Mouse (Mus musculus) embryonic facial prominence, embryonic 13.5 days (tissue): ENCODE data around the gene Ntrk2. TPM values are rescaled to one million over a fixed set of nuclear protein-coding genes. Genes with fewer than 3 reads are reported as not detected.

ENCODE experiments used
- ATAC-seq: fragments of 200-750 bp; cut with Nextera tagmentation; 2 replicates; pipeline ENCODE4 v1.8.0; 2017; ENCODE audit warnings: low read depth; ENCODE audit not compliant: insufficient number of reproducible peaks, insufficient read depth, low FRiP score, low TSS enrichment
- H3K27ac ChIP-seq: fragments of 300-500 bp; sonication (generic); 2 replicates; pipeline ENCODE4 v1.5.1; 2015; ENCODE audit warnings: moderate library complexity, mild to moderate bottlenecking, inconsistent platforms
- H3K27me3 ChIP-seq: fragments of 300-500 bp; sonication (generic); 2 replicates; pipeline ENCODE4 v1.6.1; 2015; ENCODE audit warnings: mild to moderate bottlenecking, inconsistent platforms
- H3K36me3 ChIP-seq: fragments of 300-500 bp; sonication (generic); 2 replicates; pipeline ENCODE4 v1.6.1; 2015; ENCODE audit warnings: mild to moderate bottlenecking, inconsistent platforms
- H3K4me1 ChIP-seq: fragments of 300-500 bp; sonication (generic); 2 replicates; pipeline ENCODE4 v1.6.1; 2015; ENCODE audit warnings: inconsistent platforms
- H3K4me2 ChIP-seq: fragments of 300-500 bp; sonication (generic); 2 replicates; pipeline ENCODE4 v1.6.1; 2015; ENCODE audit warnings: moderate library complexity, mild to moderate bottlenecking, inconsistent platforms
- H3K4me3 ChIP-seq: fragments of 300-500 bp; sonication (generic); 2 replicates; pipeline ENCODE4 v1.5.1; 2015; ENCODE audit warnings: mild to moderate bottlenecking, inconsistent platforms
- H3K9ac ChIP-seq: fragments of 300-500 bp; sonication (generic); 2 replicates; pipeline ENCODE4 v1.6.1; 2015; ENCODE audit warnings: mild to moderate bottlenecking, inconsistent platforms
- H3K9me3 ChIP-seq: fragments of 300-500 bp; sonication (generic); 2 replicates; pipeline ENCODE4 v1.6.1; 2016; ENCODE audit warnings: inconsistent platforms
- WGBS: fragments of 180-500 bp; shearing (Covaris S2); methylation state at CpG from one replicate; pipeline ENCODE4 v1.1.7; 2015; ENCODE audit warnings: mixed read lengths; 5-methylcytosine and 5-hydroxymethylcytosine counted together
- polyA plus RNA-seq: library from polyadenylated mRNA; unstranded; fragments of >200 nt; fragmentation: Nextera tagmentation; extraction: Ambion mirVana; gene quantifications from 2 replicates; pipeline ENCODE4 v1.2.1, GENCODE M21; 2015

Ntrk2 gene
- polyA plus RNA-seq, 1 experiment from 2014 or later: 28.1 TPM

DNA sequence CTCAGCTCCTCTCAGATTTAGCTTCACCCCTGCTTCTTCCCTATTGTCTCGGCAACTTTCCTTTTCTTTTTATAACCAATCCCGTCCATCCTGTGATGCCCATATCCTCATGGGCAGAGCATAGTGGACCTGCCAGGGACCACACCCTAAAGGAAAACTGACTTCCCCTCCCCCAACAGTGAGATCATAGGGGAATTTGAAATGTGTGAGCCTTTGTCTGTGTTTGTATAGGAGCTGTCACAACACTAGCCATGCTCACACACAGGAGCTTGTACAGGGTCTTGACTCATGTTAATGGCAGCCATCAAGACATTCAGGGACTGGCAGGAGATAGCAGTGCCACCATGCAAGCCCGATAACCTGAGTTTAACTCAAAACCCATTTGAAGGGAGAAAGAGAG lies 118.1 kb downstream of the Ntrk2 start:
- no peaks in the 10 kb centered on the region for H3K36me3 ChIP-seq
- no peaks in the 10 kb centered on the region for H3K9me3 ChIP-seq
- no peak for ATAC-seq
- H3K9ac ChIP-seq: no peak overlapping the region
- H3K4me2 ChIP-seq: no peak overlapping the region
- 79% methylated on average over 3 of the region's 3 CpGs for WGBS
- H3K27ac ChIP-seq: no peak overlapping the region
- H3K4me3 ChIP-seq: no peak overlapping the region
- no peaks in the 10 kb centered on the region for H3K27me3 ChIP-seq
- no peaks in the 10 kb centered on the region; the same call in 1 of the 2 replicates for H3K4me1 ChIP-seq

DNA sequence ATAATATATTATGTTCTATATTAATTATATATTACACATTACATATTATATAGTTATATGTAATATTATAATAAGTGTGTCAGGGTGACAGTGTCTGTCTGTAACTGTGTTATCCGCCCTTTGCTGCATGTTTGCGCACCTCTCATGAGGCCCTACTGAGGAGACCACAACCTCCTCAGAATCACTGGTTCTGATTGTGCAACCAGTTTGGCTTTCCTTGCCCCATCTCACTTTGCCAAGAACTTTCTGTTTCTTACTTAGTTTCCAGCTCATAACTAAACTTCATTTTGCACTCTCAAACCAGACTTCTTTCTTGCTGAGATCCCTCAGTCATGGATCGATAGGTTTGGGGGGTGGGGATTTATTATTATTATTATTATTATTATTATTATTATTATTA lies 120.8 kb downstream of the Ntrk2 start:
- ATAC-seq: no peak
- Histone ChIP-seq H3K9me3 (no peaks in the 10 kb centered on the region), H3K27ac (no peak overlapping the region), H3K27me3 (no peaks in the 10 kb centered on the region), H3K4me3 (no peak overlapping the region), H3K4me1 (peaks cover 3% of the 10 kb centered on the region; the same call in 1 of the 2 replicates), H3K36me3 (no peaks in the 10 kb centered on the region), H3K4me2 (no peak overlapping the region), H3K9ac (no peak overlapping the region)
- 97% methylated on average over 3 of the region's 3 CpGs for WGBS

DNA sequence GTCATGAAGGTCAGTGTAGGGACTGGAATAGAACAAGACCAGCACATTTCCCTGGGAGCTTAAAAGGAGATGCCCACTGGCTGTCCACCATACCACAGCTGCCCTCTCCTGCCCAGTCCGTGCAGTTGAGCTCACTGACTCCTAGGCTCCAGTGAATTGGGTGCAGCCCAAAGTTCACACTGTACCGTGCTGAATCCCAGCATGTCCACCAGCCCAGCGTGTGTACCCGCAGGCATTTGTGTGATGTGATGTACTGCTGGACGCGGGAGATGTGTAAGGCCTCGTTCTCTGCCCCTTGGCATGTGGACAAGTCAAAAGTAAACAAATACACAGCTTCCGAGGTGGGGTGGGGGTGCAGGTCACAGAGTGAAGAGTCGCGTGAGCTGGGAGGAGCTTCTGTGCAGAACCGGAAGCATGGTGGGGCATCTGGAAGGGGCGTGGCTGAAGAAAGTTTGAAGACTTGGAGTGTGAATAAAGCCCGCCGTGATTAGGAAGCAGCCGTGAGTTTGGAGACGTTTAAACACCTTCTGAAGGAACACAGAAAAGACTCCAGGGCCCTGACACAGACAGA lies 121.4 kb downstream of the Ntrk2 start:
- 82% methylated on average over 16 of the region's 16 CpGs for WGBS
- Histone ChIP-seq H3K9me3 (no peaks in the 10 kb centered on the region), H3K36me3 (no peaks in the 10 kb centered on the region), H3K27me3 (no peaks in the 10 kb centered on the region), H3K27ac (no peak overlapping the region), H3K4me2 (no peak overlapping the region), H3K9ac (no peak overlapping the region), H3K4me1 (peaks cover 3% of the 10 kb centered on the region; the same call in 1 of the 2 replicates), H3K4me3 (no peak overlapping the region)
- ATAC-seq: no peak

DNA sequence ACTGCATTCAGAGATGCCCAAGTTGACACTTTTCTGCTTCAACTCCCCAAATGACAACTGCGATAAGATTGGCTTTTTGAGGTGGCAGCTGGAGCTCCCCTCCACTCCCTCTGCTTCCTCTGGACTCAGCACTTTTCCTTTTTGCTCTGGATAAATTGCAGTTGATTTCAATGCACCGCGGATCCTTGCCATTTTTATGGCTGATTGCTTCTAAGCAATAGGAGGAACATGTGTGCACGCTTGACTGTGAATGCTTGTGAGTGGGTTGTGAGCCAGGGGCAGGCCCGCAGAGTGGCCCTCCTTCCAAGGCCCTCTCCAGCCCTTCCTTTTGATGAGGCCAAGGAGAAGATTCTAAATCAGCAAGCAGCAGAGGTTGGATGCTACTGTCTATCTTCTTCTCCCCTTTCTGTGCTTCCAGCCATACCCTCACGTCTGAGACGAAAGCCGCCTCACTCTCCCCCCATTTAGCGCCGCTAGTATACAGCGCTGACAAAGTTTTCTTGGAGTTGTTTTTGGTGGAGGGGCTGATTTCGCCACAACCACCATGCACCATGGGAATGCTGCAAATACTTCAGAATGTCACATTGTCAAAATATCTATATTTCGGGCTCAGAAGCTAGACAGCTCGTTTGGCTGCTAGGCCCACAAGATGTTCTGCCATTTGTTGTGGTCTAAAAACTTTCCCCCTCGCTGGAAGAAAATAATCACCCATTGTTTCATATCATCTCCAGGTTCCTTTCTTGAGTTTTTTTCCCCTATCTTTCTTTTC lies 122.5 kb downstream of the Ntrk2 start:
- ATAC-seq: no peak
- H3K27me3 ChIP-seq: no peaks in the 10 kb centered on the region

DNA sequence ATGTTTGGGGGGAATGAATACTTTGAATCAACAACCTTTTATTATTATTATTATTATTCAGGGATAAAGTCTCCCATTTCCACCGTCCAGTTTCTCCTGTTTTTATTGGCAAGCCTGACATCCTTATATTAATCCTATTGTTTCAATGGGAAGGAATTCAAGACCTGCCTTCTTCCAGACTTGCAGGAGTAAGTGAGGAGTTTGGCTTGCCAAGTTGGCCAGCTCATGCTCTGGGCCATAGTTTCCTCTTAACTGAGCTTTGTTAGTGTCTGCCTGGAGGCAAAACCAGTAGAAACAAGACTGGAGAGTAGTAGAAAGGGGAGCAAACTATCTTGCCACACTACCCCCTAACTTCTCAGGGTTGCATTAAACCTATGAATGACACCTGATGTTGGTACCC lies 123.8 kb downstream of the Ntrk2 start:
- no peaks in the 10 kb centered on the region for H3K9me3 ChIP-seq
- H3K9ac ChIP-seq: no peak overlapping the region
- no peak overlapping the region for H3K27ac ChIP-seq
- H3K4me1 ChIP-seq: 0 out of 2 replicates have a peak, but pooled peaks cover 3% of the 10 kb centered on the region
- peaks cover 5% of the 10 kb centered on the region for H3K27me3 ChIP-seq
- 78% methylated on average over 1 of the region's 1 CpGs for WGBS
- ATAC-seq: no peak
- H3K36me3 ChIP-seq: no peaks in the 10 kb centered on the region
- no peak overlapping the region for H3K4me3 ChIP-seq
- H3K4me2 ChIP-seq: no peak overlapping the region

More for the DNA sequence above, 122.5 kb downstream of the Ntrk2 start:
- Histone ChIP-seq H3K36me3 (no peaks in the 10 kb centered on the region), H3K4me2 (no peak overlapping the region), H3K27ac (no peak overlapping the region), H3K4me3 (no peak overlapping the region), H3K9me3 (no peaks in the 10 kb centered on the region), H3K4me1 (peaks cover 3% of the 10 kb centered on the region; the same call in 1 of the 2 replicates), H3K9ac (no peak overlapping the region)
- 84% methylated on average over 15 of the region's 15 CpGs for WGBS

DNA sequence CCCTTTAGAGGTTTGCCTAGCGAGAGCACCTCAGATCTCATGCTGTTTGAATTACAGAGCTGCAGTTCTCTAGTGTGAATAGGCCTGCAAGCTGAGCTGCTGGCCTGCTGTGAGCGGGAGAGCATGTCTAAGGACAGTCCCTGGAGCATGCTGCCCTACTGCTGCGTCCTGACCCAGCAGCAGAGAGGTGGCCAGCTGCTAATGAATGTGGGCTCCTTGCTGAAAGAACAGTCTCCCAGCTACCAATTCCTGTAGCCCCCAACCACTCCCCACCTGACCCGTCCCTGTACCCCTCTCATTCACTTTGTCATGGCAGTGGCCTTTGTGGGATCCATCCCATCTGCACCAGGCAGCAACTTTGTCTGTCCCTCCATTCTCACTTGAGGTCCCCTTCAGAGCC lies 126.8 kb downstream of the Ntrk2 start:
- ATAC-seq: no peak
- WGBS: 38% methylated on average over 4 of the region's 4 CpGs
- Histone ChIP-seq H3K4me1 (peaks cover 11% of the 10 kb centered on the region), H3K4me3 (no peak overlapping the region), H3K9me3 (no peaks in the 10 kb centered on the region), H3K9ac (no peak overlapping the region), H3K36me3 (no peaks in the 10 kb centered on the region), H3K4me2 (no peak overlapping the region), H3K27ac (no peak overlapping the region), H3K27me3 (peaks cover 6% of the 10 kb centered on the region)

DNA sequence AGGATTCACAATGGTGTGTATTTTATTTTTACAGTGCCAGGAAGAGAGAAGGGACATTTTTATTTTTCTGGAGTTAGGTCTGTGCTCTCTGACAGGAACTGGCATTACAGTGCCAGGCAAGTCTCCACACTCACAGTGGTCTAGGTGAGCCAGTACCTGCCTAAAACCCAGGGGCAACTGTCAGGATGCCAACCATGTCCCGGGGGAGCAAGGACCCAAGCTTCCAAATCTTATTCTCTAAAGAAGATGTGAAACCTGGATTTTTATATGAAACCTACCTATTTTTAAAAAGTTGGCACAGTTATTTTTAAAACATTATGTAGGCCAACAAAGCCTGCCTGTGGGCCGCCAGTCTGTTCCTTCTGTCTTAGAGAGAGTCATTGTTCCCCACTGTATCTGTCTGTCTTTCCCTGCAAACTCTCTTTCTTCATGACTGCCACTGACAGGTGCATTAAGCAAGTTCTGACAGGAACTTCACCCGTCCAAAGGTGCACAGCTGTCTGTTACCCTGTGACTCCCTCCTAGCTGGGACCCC lies 128.3 kb downstream of the Ntrk2 start:
- peaks cover 14% of the 10 kb centered on the region for H3K4me1 ChIP-seq
- no peaks in the 10 kb centered on the region for H3K9me3 ChIP-seq
- H3K9ac ChIP-seq: no peak overlapping the region
- peaks cover 6% of the 10 kb centered on the region for H3K27me3 ChIP-seq
- H3K4me2 ChIP-seq: no peak overlapping the region
- H3K36me3 ChIP-seq: no peaks in the 10 kb centered on the region
- H3K4me3 ChIP-seq: no peak overlapping the region
- ATAC-seq: no peak
- 82% methylated on average over 3 of the region's 3 CpGs for WGBS
- no peak overlapping the region for H3K27ac ChIP-seq

DNA sequence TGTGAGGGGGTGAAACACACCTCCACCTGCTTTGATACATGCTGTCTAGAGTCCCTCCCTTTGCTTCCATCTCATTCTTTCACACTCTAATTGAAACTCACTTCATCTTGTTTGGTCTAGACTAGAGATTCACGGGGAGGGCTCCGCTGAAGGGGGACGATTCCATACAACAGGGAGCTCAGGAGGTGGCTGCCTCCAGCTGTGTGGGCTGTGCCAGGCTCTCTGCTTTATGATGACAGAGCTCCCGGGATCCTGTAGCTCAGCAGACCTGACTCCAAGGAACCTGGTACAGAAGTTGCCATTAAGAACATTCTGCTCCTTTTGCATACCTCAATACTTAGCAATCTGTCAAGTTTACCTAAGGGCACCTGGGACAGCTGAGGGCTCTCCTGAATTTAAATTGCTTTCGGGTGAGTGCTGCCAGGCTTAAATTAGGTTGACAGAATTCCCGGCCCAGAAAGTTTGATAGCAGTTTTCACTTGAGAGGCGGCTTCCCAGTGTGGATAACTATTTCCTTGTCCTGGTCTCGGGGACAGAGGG lies 129.7 kb downstream of the Ntrk2 start:
- ATAC-seq: no peak
- Histone ChIP-seq H3K4me3 (no peak overlapping the region), H3K4me2 (no peak overlapping the region), H3K27ac (no peak overlapping the region), H3K27me3 (peaks cover 6% of the 10 kb centered on the region), H3K9ac (no peak overlapping the region), H3K9me3 (no peaks in the 10 kb centered on the region), H3K4me1 (peaks cover 14% of the 10 kb centered on the region), H3K36me3 (no peaks in the 10 kb centered on the region)
- WGBS: 13% methylated on average over 8 of the region's 8 CpGs

DNA sequence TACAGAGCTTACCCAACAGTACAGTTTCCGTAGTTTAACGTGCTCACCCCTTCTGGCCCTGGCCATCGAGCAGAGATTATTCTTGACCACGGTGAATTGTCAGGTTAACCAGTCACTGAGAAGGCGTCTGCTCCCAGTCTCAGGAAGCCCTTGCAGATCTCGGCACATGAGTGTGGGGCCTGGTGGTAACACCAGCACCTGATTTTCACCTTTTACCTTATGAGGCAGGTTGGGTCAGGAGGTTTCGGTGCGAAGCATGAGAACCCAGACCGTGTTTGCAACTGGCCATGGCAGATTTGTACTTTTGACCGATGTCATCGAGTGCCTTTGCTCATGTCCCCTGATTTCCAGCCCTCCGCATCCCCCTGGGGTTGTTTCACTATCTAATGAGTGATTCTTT lies 131.5 kb downstream of the Ntrk2 start:
- no peak for ATAC-seq

DNA sequence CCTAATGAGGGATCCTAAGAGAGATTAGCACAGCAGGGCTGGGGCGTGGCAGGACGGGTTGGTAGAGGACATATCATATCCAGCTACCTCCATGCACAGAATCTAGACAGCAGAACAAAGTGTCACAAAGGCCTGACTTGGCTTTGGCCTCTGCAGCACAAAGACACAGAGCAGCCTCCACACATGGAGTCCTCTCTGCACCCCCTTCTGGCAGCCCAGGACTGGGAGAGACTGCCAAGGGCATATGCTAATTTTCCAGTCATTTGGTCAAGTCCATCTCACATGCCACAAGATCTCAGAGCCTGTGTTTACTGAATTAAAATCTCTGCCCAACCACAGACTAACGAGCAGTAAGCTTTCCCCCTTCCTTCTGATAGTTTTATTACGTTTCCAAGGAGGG lies 132.1 kb downstream of the Ntrk2 start:
- no peak overlapping the region for H3K27ac ChIP-seq
- no peak overlapping the region for H3K9ac ChIP-seq
- H3K4me2 ChIP-seq: no peak overlapping the region
- 69% methylated on average over 4 of the region's 4 CpGs for WGBS
- ATAC-seq: no peak
- H3K36me3 ChIP-seq: no peaks in the 10 kb centered on the region
- H3K27me3 ChIP-seq: peaks cover 6% of the 10 kb centered on the region
- no peaks in the 10 kb centered on the region for H3K9me3 ChIP-seq
- H3K4me3 ChIP-seq: no peak overlapping the region
- H3K4me1 ChIP-seq: peaks cover 11% of the 10 kb centered on the region

More for the DNA sequence above, 131.5 kb downstream of the Ntrk2 start:
- H3K4me3 ChIP-seq: no peak overlapping the region
- H3K9me3 ChIP-seq: no peaks in the 10 kb centered on the region
- H3K9ac ChIP-seq: no peak overlapping the region
- H3K27me3 ChIP-seq: peaks cover 6% of the 10 kb centered on the region
- no peak overlapping the region for H3K4me2 ChIP-seq
- WGBS: 92% methylated on average over 12 of the region's 12 CpGs
- no peak overlapping the region for H3K27ac ChIP-seq
- no peaks in the 10 kb centered on the region for H3K36me3 ChIP-seq
- peaks cover 11% of the 10 kb centered on the region for H3K4me1 ChIP-seq

DNA sequence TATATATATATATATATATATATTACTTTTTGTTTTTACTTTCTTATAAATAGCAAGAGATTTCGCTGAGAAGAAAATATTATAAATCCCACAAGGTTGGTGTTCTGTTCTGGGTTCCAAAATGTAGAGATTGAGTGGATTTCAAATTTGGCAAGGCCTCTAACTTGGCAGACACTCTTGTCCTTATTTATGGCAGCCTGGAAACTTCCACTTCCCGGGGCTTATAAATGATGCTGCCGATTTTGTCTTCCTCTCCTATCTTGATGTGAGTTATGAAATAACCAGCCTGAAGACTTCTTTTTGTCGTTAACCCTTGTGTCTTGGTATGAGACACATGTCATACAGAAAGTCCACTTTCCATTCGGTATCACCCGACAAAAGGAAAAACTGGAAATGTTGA lies 133.8 kb downstream of the Ntrk2 start:
- Histone ChIP-seq H3K9me3 (no peaks in the 10 kb centered on the region), H3K9ac (no peak overlapping the region), H3K4me1 (peaks cover 11% of the 10 kb centered on the region), H3K36me3 (no peaks in the 10 kb centered on the region), H3K4me3 (no peak overlapping the region), H3K27ac (no peak overlapping the region), H3K4me2 (no peak overlapping the region), H3K27me3 (peaks cover under 1% of the 10 kb centered on the region; the same call in 1 of the 2 replicates)
- no peak for ATAC-seq
- 88% methylated on average over 6 of the region's 6 CpGs for WGBS

DNA sequence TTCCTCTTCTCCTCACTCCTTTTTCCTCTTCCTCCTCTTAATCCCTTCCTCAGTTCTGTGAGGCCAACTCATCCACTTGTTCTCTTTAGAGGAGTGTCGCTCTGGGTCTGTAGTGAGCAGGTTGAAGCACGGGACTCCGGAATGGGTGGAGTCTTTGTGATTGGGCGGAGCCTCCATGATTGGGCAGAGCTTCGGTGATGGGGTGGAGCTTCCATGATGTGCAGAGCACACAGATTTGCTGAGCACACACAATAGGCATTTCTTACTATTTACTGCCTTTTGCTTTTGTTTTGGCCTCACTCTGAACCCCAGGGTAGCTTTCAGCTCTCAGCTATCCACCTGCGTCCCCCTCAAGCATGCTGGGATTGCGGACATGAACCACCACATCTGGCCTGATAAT lies 134.4 kb downstream of the Ntrk2 start:
- 37% methylated on average over 7 of the region's 7 CpGs for WGBS
- Histone ChIP-seq H3K4me2 (no peak overlapping the region), H3K27ac (no peak overlapping the region), H3K4me3 (no peak overlapping the region), H3K36me3 (no peaks in the 10 kb centered on the region), H3K27me3 (no peaks in the 10 kb centered on the region; the same call in 1 of the 2 replicates), H3K4me1 (peaks cover 10% of the 10 kb centered on the region), H3K9ac (no peak overlapping the region), H3K9me3 (no peaks in the 10 kb centered on the region)
- ATAC-seq: no peak
